Mouse (Mus musculus) left cerebral cortex, postnatal 14 days (tissue): ENCODE results near the gene Csnk1d. TPM values are rescaled to one million over a fixed set of nuclear protein-coding genes. Genes with fewer than 3 reads are reported as not detected.

Experiments
- DNase-seq, 2 experiments: peaks; one replicate each; pipeline ENCODE4 v3.0.0; 2021 to 2022; ENCODE audit warnings: low spot score in 2 of 2, mixed read lengths in 1 of 2
- intact Hi-C: fragments of 180-260 bp; cut with DNase I; formaldehyde crosslinking; loops from one replicate; pipeline ENCODE4 v1.15.1; 2025
- total RNA-seq, 2 experiments: library from RNA; stranded (reverse); gene quantifications; 2 replicates each; pipeline ENCODE4 v1.2.3; 2021

The Csnk1d gene
- total RNA-seq, 2 experiments from 2014 or later = 112 to 115 TPM

- DNase-seq = peak; percentile 92 to 93
- intact Hi-C loops = no loop called here
Observed at GRCm38 (mm10) chr11:120932564-120933398, 58.3 kb downstream of the Csnk1d start, which contains the start of gene Ccdc57. Gene Ccdc57, minus strand, starts transcription at chr11:120932872.

- intact Hi-C loops = no loop called here
- DNase-seq = no peak
Observed at GRCm38 (mm10) chr11:120931479-120931878, 59.7 kb downstream of the Csnk1d start.

- intact Hi-C loops = no loop called here
- DNase-seq = no peak
Observed at GRCm38 (mm10) chr11:120928468-120928867, 62.7 kb downstream of the Csnk1d start.

GRCm38 (mm10) chr11:120922528-120922927 lies 68.6 kb downstream of the Csnk1d start:
- intact Hi-C loops = no loop called here
- no peak for DNase-seq

- intact Hi-C loops = no loop called here
Observed at GRCm38 (mm10) chr11:120917756-120918155, 73.4 kb downstream of the Csnk1d start.

GRCm38 (mm10) chr11:120916477-120916876 lies 74.7 kb downstream of the Csnk1d start:
- intact Hi-C loops = no loop called here
- DNase-seq = no peak

More at GRCm38 (mm10) chr11:120917756-120918155, 73.4 kb downstream of the Csnk1d start:
- DNase-seq = no peak

GRCm38 (mm10) chr11:120913796-120914195 lies 77.3 kb downstream of the Csnk1d start:
- no peak for DNase-seq
- intact Hi-C loops = no loop called here

Other genes with a start within 250 kb of the Csnk1d start
- gene Hmga1b, start 228.5 kb downstream of the Csnk1d start, total RNA-seq = 10 to 100 TPM; 25.9 to 30.1 TPM
- gene Rfng, start 207.1 kb downstream of the Csnk1d start, total RNA-seq = 10 to 100 TPM; 75.3 to 79.6 TPM
- 100 to 1,000 TPM; 141 to 144 TPM for gene Gps1, start 207.1 kb downstream of the Csnk1d start, total RNA-seq
- gene Dus1l, start 194.9 kb downstream of the Csnk1d start, total RNA-seq = 10 to 100 TPM; 44.2 to 49.0 TPM
- 100 to 1,000 TPM; 207 to 211 TPM for gene Fasn, start 166.8 kb downstream of the Csnk1d start, total RNA-seq
- gene Ccdc57, start 58.5 kb downstream of the Csnk1d start, total RNA-seq = 1 to 10 TPM; 6.2 to 7.0 TPM
- gene Slc16a3, start 42.9 kb downstream of the Csnk1d start, total RNA-seq = 1 to 10 TPM; 3.2 to 4.2 TPM
- gene Cd7, start 48.1 kb upstream of the Csnk1d start, total RNA-seq = under 1 TPM; 0.36 to 0.62 TPM
- not detected for gene Sectm1b, start 72.2 kb upstream of the Csnk1d start, total RNA-seq
- not detected for gene Sectm1a, start 89.9 kb upstream of the Csnk1d start, total RNA-seq
- not detected for gene Tex19.2, start 127.3 kb upstream of the Csnk1d start, total RNA-seq
- gene Tex19.1, start 154.8 kb upstream of the Csnk1d start, total RNA-seq = not detected
- not detected for gene Uts2r, start 168.9 kb upstream of the Csnk1d start, total RNA-seq
- gene Hexdc, start 213.1 kb upstream of the Csnk1d start, total RNA-seq = 10 to 100 TPM; 30.6 to 32.4 TPM
- 1 to 10 TPM; 7.1 to 7.4 TPM for gene Ogfod3, start 213.4 kb upstream of the Csnk1d start, total RNA-seq
- 10 to 100 TPM; 21.1 to 23.8 TPM for gene Cybc1, start 238.0 kb upstream of the Csnk1d start, total RNA-seq
- gene Narf, start 245.9 kb upstream of the Csnk1d start, total RNA-seq = 10 to 100 TPM; 67.4 to 70.7 TPM